Mouse (Mus musculus) left cerebral cortex, postnatal 14 days (tissue): ENCODE results near the gene Gm7247. TPM values are rescaled to one million over a fixed set of nuclear protein-coding genes. Genes with fewer than 3 reads are reported as not detected.
A peak's percentile ranks its signal among the peaks of the same experiment; 100 is the strongest.
"Not testable (repeated sequence)": the region's sequence is repeated elsewhere in the genome, so short reads cannot be mapped to it uniquely, and the experiment has no call there.

ENCODE experiments used
- DNase-seq, 2 experiments: peaks; one replicate each; pipeline ENCODE4 v3.0.0; 2021 to 2022; ENCODE audit warnings: low spot score in 2 of 2, mixed read lengths in 1 of 2
- intact Hi-C: fragments of 180-260 bp; cut with DNase I; formaldehyde crosslinking; loops from one replicate; pipeline ENCODE4 v1.15.1; 2025
- long read RNA-seq, 2 experiments: library from polyadenylated mRNA; stranded (forward); transcript quantifications; one replicate each; pipeline ENCODE4 v2.0.0; 2021
- total RNA-seq, 2 experiments: library from RNA; stranded (reverse); gene quantifications; 2 replicates each; pipeline ENCODE4 v1.2.3; 2021

Gm7247 gene
- not detected for total RNA-seq
- long read RNA-seq, experiment 1: 0 reads
- long read RNA-seq, experiment 2: 0 reads

GRCm38 (mm10) chr14:51361456-51361855 is at the start of gene Gm7247:
TSS of gene Gm7247 (plus strand) at chr14:51361756.
- intact Hi-C loops: no loop called here
- DNase-seq: no peak

- intact Hi-C loops: no loop called here
- DNase-seq: peak in 1 of 2 experiments; percentile 7
These were observed 37.6 kb upstream of the Gm7247 start for GRCm38 (mm10) chr14:51324001-51324400.

GRCm38 (mm10) chr14:51346027-51346426 is 15.5 kb upstream of the Gm7247 start:
- intact Hi-C loops: loop anchor here (5.0 kb wide), 1 partner anchor 244 kb away; no protein-coding TSS in a partner anchor

GRCm38 (mm10) chr14:51358111-51358982 is 3.2 kb upstream of the Gm7247 start:
- DNase-seq: peak; percentile 60 to 75
- intact Hi-C loops: no loop called here

More at GRCm38 (mm10) chr14:51346027-51346426, 15.5 kb upstream of the Gm7247 start:
- no peak for DNase-seq

- no peak for DNase-seq
- intact Hi-C loops: no loop called here
These were observed 21.2 kb downstream of the Gm7247 start for GRCm38 (mm10) chr14:51382805-51383204.

- intact Hi-C loops: no loop called here
- DNase-seq: no peak
These were observed 22.8 kb downstream of the Gm7247 start for GRCm38 (mm10) chr14:51384351-51384750.

- intact Hi-C loops: no loop called here
- DNase-seq: no peak
These were observed 24.2 kb downstream of the Gm7247 start for GRCm38 (mm10) chr14:51385741-51386140.

GRCm38 (mm10) chr14:51387768-51388167 is 26.2 kb downstream of the Gm7247 start:
- intact Hi-C loops: no loop called here

GRCm38 (mm10) chr14:51388222-51388621 is 26.7 kb downstream of the Gm7247 start:
- no peak for DNase-seq
- intact Hi-C loops: no loop called here

More at GRCm38 (mm10) chr14:51387768-51388167, 26.2 kb downstream of the Gm7247 start:
- no peak for DNase-seq

GRCm38 (mm10) chr14:51410520-51410919 is 49.0 kb downstream of the Gm7247 start, which contains the start of gene Vmn2r88:
TSS of gene Vmn2r88 (plus strand) at chr14:51410820.
- intact Hi-C loops: no loop called here

GRCm38 (mm10) chr14:51423885-51424284 is 62.3 kb downstream of the Gm7247 start:
- intact Hi-C loops: no loop called here
- DNase-seq: no peak

More at GRCm38 (mm10) chr14:51410520-51410919, 49.0 kb downstream of the Gm7247 start, which contains the start of gene Vmn2r88:
- DNase-seq: no peak

- DNase-seq, intact Hi-C loops: not testable (repeated sequence)
These were observed 68.6 kb downstream of the Gm7247 start for GRCm38 (mm10) chr14:51430138-51430537.

GRCm38 (mm10) chr14:51434546-51434945 is 73.0 kb downstream of the Gm7247 start:
- no peak for DNase-seq
- intact Hi-C loops: no loop called here

- intact Hi-C loops: no loop called here
- DNase-seq: no peak
These were observed 73.5 kb downstream of the Gm7247 start for GRCm38 (mm10) chr14:51435020-51435419.

GRCm38 (mm10) chr14:51438955-51439354 is 77.4 kb downstream of the Gm7247 start:
- DNase-seq: no peak
- intact Hi-C loops: no loop called here

GRCm38 (mm10) chr14:51451557-51451956 is 90.0 kb downstream of the Gm7247 start, which contains the start of gene Vmn2r89:
TSS of gene Vmn2r89 (plus strand) at chr14:51451857.
- DNase-seq, intact Hi-C loops: not testable (repeated sequence)

GRCm38 (mm10) chr14:51480278-51480677 is 118.7 kb downstream of the Gm7247 start:
- intact Hi-C loops: not testable (repeated sequence)

GRCm38 (mm10) chr14:51481332-51482015 is 119.9 kb downstream of the Gm7247 start:
- intact Hi-C loops, DNase-seq: not testable (repeated sequence)

More at GRCm38 (mm10) chr14:51480278-51480677, 118.7 kb downstream of the Gm7247 start:
- DNase-seq: not testable (repeated sequence)

- intact Hi-C loops: no loop called here
- no peak for DNase-seq
These were observed 120.6 kb downstream of the Gm7247 start for GRCm38 (mm10) chr14:51482051-51482715.
